Mouse (Mus musculus) G1E (cell line): ENCODE results near the gene Myo19. TPM values are rescaled to one million over a fixed set of nuclear protein-coding genes. Genes with fewer than 3 reads are reported as not detected.
"Not testable (repeated sequence)": the region's sequence is repeated elsewhere in the genome, so short reads cannot be mapped to it uniquely, and the experiment has no call there.

Experiments used
- ATAC-seq: 2 replicates; pipeline ENCODE4 v1.8.0; 2016; ENCODE audit warnings: mild to moderate bottlenecking; ENCODE audit not compliant: insufficient number of reproducible peaks, poor library complexity, low FRiP score, severe bottlenecking; ENCODE audit errors: extremely low read depth
- DNase-seq: peaks from one replicate; pipeline ENCODE4 v3.0.0; 2012; ENCODE audit warnings: low spot score
- H3K27me3 ChIP-seq: 2 replicates; pipeline ENCODE4 v1.6.1; 2012; ENCODE audit warnings: mild to moderate bottlenecking, low read length, inconsistent platforms; ENCODE audit not compliant: insufficient read depth
- H3K36me3 ChIP-seq: replicated peaks from 2 replicates; pipeline ENCODE3; 2012; ENCODE audit warnings: mild to moderate bottlenecking, inconsistent platforms
- H3K4me1 ChIP-seq: 2 replicates; pipeline ENCODE4 v1.6.1; 2012; ENCODE audit warnings: low read depth, low read length, inconsistent platforms, mixed read lengths; ENCODE audit not compliant: insufficient read depth
- H3K4me3 ChIP-seq: 2 replicates; pipeline ENCODE4 v1.5.1; 2012; ENCODE audit warnings: low read depth, mild to moderate bottlenecking, inconsistent platforms, low read length, moderate library complexity, mixed read lengths
- H3K9me3 ChIP-seq: replicated peaks from 2 replicates; pipeline ENCODE4 v1.6.1; 2012; ENCODE audit warnings: inconsistent platforms
- CTCF ChIP-seq: IDR thresholded peaks from 2 replicates; pipeline ENCODE4 v1.5.1; 2012; ENCODE audit warnings: low read depth, low read length, inconsistent platforms, mixed read lengths
- GATA1 ChIP-seq: IDR thresholded peaks from 2 replicates; pipeline ENCODE4 v1.6.1; 2012; ENCODE audit warnings: borderline replicate concordance, low read length, inconsistent platforms, mixed read lengths
- GATA2 ChIP-seq: IDR thresholded peaks from 2 replicates; pipeline ENCODE4 v1.6.1; 2012; ENCODE audit warnings: low read depth, low read length, inconsistent platforms, borderline replicate concordance
- POLR2AphosphoS5 ChIP-seq: IDR thresholded peaks from 2 replicates; pipeline ENCODE4 v1.6.1; 2012; ENCODE audit warnings: low read depth, low read length, inconsistent platforms; ENCODE audit not compliant: insufficient replicate concordance
- TAL1 ChIP-seq: conservative IDR thresholded peaks from 2 replicates; pipeline ENCODE4 v1.6.1; 2012; ENCODE audit warnings: low read depth, low read length, inconsistent platforms, mixed read lengths
- polyA plus RNA-seq: library from polyadenylated mRNA; stranded (reverse); fragments of >175 nt; gene quantifications from 2 replicates; pipeline ENCODE4 v1.2.3, GENCODE M21; 2012
- total RNA-seq, 2 experiments: library from RNA; stranded (forward) in 1 of 2; stranded (reverse) in 1 of 2; fragments of 200-1000 nt in 1 of 2; fragments of >200 nt in 1 of 2; fragmentation: Nextera tagmentation in 1 of 2; gene quantifications; 2 replicates each; pipeline ENCODE4 v1.2.3; 2014 to 2017

Gene Myo19
- total and polyA plus RNA-seq, 3 experiments, result 5.2 to 15.5 (median 8.9) TPM

DNA sequence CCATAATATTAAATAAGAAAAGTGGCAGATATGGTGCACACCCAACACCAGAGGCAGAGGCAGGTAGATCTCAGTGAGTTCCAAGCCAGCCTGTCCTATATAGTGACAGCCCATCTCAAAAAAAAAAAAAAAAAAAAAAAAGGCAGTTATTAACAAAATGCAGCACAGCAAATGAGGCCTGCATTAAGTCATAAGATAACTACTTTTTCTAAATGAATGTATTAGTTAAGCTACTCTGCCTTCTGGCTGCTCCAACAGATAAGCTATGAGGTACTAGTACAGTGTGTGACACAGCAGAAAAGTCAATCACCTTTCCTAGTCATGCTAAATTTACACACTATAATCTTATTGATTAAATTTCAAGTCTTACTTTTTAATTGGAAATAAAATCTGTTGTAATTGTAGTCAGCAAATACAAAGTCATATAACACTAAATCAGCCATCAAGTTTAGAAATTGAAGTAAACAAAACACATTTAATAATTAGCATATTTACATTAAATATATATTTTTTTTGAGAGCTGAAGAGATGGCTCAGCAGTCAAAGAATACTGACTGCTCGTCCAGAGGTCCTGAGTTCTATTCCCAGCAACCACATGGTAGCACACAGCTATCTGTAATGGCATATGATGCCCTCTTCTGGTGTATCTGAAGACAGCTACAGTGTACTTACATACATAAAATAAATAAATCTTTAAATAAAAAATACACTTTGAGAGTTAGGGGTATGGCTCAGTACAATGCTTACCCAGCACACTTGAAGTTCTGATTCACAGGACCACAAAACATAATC lies 6.7 kb upstream of the Myo19 start:
- no peaks in the 10 kb centered on the region for H3K9me3 ChIP-seq
- TF ChIP-seq TAL1, result peak; percentile 59
- no peak for TF ChIP-seq GATA1
- no peaks in the 10 kb centered on the region for H3K27me3 ChIP-seq
- peaks cover 33% of the 10 kb centered on the region for H3K4me1 ChIP-seq
- peaks cover 41% of the 10 kb centered on the region for H3K36me3 ChIP-seq
- no peak overlapping the region for H3K4me3 ChIP-seq
- ATAC-seq (peak; percentile 37; the same call in 1 of the 2 replicates), DNase-seq (no peak)

DNA sequence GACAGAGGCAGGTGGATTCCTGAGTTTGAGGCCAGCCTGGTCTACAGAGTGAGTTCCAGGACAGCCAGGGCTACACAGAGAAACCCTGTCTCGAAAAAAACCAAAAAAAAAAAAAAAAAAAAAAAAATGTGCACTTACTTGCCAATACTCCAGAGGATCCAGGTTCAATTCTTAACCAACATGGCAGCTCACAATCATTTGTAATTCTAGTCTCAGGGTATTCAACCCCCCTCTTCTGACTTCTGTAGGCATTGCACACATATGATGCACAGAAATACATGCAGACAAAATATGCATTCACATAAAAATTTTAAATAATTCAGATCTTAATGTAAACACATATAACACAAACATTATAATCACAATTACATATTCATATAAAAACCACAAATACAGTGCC lies 3.9 kb upstream of the Myo19 start:
- Histone ChIP-seq H3K4me1 (peaks cover 53% of the 10 kb centered on the region), H3K36me3 (peaks cover 38% of the 10 kb centered on the region)
- H3K4me3 ChIP-seq, ATAC-seq, H3K27me3 ChIP-seq, DNase-seq, H3K9me3 ChIP-seq: not testable (repeated sequence)

DNA sequence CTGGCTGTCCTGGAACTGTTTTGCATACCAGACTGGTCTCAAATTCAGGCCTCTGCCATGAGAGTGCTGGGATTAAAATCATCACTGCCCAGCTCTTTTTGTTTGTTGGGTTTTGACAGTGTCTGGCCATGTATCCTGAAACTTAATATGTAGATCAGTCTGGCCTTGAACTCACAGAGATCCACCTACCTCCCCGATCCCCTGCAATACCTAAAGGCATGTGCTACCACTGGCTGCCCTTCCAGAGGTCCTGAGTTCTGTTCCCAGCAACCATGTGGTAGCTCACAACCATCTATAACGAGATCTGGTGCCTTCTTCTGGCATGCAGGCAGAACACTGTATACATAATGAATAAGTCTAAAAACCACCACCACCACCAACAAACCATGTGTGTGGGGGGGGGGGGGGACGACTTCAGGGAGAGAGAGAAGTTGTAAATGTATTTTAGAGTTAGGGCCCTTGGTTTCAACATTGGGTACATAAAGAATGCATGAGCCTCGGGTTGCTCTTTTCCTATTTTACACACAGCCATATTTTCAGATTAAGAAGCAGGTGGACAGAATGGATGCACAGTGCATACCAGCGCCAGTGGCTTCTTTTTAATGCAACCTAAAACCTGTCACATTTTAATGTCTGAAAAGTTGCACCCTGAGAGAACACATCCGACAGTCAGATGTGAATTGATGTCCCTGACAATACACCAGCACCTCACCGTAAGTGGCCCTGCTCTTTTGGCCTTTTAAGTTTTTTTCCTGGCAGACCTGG lies 759 bp upstream of the Myo19 start:
- Histone ChIP-seq H3K4me1 (peaks cover 55% of the 10 kb centered on the region), H3K9me3 (no peaks in the 10 kb centered on the region), H3K4me3 (peak overlapping the region; percentile 85), H3K27me3 (no peaks in the 10 kb centered on the region), H3K36me3 (peaks cover 63% of the 10 kb centered on the region)
- DNase-seq, result no peak
- TF ChIP-seq GATA1 (no peak), TAL1 (no peak), GATA2 (no peak), CTCF (no peak), POLR2AphosphoS5 (no peak)
- no peak for ATAC-seq

DNA sequence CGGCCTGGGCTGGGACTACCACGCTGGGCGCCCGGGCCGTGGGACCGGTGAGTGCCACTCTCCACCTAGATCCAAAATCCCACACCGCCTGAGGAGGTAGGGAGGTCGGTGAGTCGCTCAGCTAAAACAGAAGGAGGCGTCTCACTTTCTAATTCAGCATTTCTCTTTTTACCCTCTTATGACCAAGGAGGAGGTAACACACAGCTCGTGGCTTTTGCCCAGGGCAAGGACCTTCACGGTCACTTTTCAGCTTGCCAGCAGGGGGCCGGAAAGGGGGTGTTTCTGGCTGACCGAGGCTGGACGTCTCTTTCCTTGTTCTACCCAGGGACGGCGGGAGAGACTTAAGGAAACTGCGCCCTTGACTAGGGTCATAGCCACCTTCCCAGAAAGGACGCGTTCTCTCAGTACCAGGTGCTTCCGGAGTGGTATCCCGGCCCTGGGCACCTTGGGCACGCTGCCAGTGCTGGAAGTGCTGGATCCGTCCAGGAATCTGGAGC lies 565 bp downstream of the Myo19 start:
- peak; percentile 37 for DNase-seq
- H3K4me3 ChIP-seq, result peak overlapping the region; percentile 85
- no peak for TF ChIP-seq GATA1
- no peak for TF ChIP-seq POLR2AphosphoS5
- no peak for TF ChIP-seq TAL1
- no peak for TF ChIP-seq CTCF
- TF ChIP-seq GATA2, result no peak

DNA sequence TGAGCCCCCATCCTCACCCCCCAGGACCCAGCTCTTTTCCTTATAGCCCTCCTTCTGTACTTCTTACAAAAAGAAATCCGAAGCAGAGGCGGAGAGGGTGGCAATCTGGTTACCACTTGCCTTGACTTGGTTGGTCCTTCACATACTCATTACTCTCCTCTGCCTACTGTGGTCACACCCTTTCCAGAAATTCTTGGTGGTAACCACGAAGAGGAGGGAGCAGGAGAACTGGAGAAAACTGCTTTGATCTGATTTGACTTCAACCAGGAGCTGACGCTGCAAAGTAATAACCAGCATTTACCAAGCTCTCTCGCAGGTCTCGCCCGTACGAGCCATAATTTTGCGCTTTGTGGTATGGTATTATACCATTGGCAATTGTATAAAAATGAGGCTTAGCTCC lies 1.0 kb downstream of the Myo19 start:
- Histone ChIP-seq H3K4me3 (peak overlapping the region; percentile 85), H3K27me3 (no peaks in the 10 kb centered on the region), H3K4me1 (peaks cover 52% of the 10 kb centered on the region), H3K9me3 (no peaks in the 10 kb centered on the region), H3K36me3 (peaks cover 70% of the 10 kb centered on the region)
- DNase-seq (no peak), ATAC-seq (no peak)
- TF ChIP-seq TAL1 (no peak), CTCF (no peak), POLR2AphosphoS5 (no peak), GATA2 (no peak)

More for the DNA sequence above, 565 bp downstream of the Myo19 start:
- Histone ChIP-seq H3K36me3 (peaks cover 68% of the 10 kb centered on the region), H3K4me1 (peaks cover 52% of the 10 kb centered on the region), H3K27me3 (no peaks in the 10 kb centered on the region), H3K9me3 (no peaks in the 10 kb centered on the region)
- 0 out of 2 replicates have a peak, but pooled peaks have one; percentile 22 for ATAC-seq

DNA sequence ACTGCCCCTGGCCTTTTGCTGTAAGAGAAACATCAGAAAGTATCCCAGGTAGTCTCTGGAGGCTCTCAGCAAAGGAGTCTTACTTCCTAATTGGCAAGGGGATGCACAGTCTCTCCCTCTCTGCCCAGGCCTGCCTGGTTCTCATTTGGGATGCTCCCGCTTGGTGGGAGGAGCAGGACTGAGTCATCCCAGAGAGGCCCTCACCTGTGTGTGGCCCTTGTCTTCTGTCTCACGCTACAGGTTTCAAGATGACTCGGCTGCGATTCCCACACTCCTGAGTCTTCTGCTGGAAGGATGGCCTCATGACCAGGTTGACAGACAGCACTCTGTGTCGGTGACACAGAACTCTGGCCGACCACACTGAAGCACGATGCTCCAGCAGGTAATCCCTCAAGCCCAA lies 2.4 kb downstream of the Myo19 start:
- TF ChIP-seq GATA2 (no peak), TAL1 (no peak), POLR2AphosphoS5 (no peak), GATA1 (no peak), CTCF (no peak)
- H3K36me3 ChIP-seq, result peaks cover 72% of the 10 kb centered on the region
- H3K4me1 ChIP-seq, result peaks cover 45% of the 10 kb centered on the region
- no peaks in the 10 kb centered on the region for H3K27me3 ChIP-seq
- ATAC-seq (no peak), DNase-seq (no peak)
- H3K9me3 ChIP-seq, result no peaks in the 10 kb centered on the region
- H3K4me3 ChIP-seq, result no peak overlapping the region

DNA sequence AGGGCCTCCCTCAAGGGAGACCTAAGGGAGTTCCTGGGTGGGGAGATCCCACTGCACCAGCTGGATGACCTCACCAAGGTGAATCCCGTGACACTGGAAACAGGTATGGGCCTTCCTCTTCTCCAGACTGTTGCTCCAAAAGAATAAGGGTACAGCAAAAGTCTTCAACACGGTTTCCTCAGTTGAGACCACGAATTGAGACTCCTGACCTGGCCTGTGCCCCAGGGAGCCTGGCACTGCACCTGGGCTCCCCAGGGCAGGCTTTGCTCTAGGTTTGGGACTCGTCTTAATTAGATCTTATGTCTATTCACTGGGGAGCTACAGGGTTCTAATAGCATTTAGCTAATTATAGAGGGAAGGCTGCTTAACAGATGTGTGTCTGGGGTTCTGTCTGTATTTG lies 5.3 kb downstream of the Myo19 start:
- DNase-seq, result no peak
- Histone ChIP-seq H3K36me3 (peaks cover 86% of the 10 kb centered on the region), H3K4me3 (no peak overlapping the region), H3K27me3 (no peaks in the 10 kb centered on the region), H3K4me1 (peaks cover 22% of the 10 kb centered on the region), H3K9me3 (no peaks in the 10 kb centered on the region)
- TF ChIP-seq GATA1, result no peak
- TF ChIP-seq POLR2AphosphoS5, result no peak
- no peak for TF ChIP-seq CTCF
- TF ChIP-seq TAL1, result no peak
- no peak for TF ChIP-seq GATA2
- ATAC-seq, result no peak
